ENCODE assay signal across 10 mouse cellular contexts in the genomic region with DNA sequence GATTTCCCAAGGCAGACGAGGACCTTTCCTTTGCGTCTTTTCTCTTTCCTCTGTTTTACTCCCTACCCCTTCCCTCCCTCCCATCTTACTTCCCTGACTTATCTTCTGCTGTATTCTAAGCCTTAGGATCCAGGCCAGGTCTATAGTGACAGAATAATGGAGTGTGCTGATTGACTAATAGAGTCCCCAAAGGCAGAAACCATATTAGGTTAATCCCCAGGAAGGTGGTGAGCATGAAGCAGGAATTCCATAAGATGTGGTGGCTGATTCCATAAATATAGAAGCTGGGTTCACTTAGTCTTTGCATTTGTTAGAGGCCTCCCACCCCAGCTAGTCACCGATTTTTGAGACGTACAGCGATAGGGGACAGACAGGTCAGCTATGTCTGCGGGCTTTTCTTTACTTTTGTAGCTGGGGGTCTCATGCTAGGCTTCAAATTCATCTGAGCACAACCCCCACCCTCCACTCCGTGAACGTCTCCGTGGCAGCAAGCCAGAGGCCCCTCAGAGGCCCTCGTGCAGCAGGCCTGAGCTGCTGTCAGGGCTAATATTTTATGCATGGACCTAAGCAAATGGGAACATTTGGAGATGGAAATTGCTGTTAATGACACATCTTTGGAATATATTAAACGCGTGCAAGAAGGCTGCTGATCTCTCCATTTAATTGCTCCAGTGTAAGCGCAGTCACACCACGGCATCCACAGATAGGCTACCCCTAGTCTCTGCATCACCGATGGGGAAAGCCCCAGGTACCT.
DNase-seq lines count a peak whose midpoint lies in the region; ATAC-seq and TF ChIP-seq lines count a peak whose summit lies in the region.
"Had no signal": no experiment of that assay in that cellular context is flagged by ENCODE, and none has a peak within 500 bp of the region (broad histone marks: within the 10 kb centered on the region; RNA-seq: fewer than 3 reads in every experiment).

No protein-coding gene starts in this region.

- no peak overlapping the region for H3K4me3 ChIP-seq in neural tube, embryonic 11.5 days (ENCODE audit: low read depth, low read length)
- H3K4me3 ChIP-seq in hindbrain, postnatal 0 days (ENCODE audit: low read length), result no peak overlapping the region

- no peaks in the 10 kb centered on the region for H3K27me3 ChIP-seq in neural tube, embryonic 11.5 days (ENCODE audit: control insufficient read depth, insufficient read depth, low read length)
- no peaks in the 10 kb centered on the region for H3K27me3 ChIP-seq in hindbrain, postnatal 0 days (ENCODE audit: insufficient read depth, low read length)

- no peak for TF ChIP-seq CTCF in hindbrain, postnatal 0 days (IDR thresholded peaks at IDR 0.05; ENCODE audit: low read depth)

- peak; percentile 37 for DNase-seq in embryo, embryonic 11 days
- no peak for DNase-seq in embryo, embryonic 9.5 days (ENCODE audit: extremely low spot score)
- DNase-seq in neural tube, embryonic 11.5 days (ENCODE audit: low spot score), result peak; percentile 49
- no peak for DNase-seq in neural tube, embryonic 10.5 days (ENCODE audit: extremely low spot score, low spot score)
- DNase-seq in hindbrain, postnatal 0 days (ENCODE audit: low spot score), result peak; percentile 60
- peak; percentile 28 for DNase-seq in retina, embryonic 14.5 days (ENCODE audit: low spot score)
- no peak for DNase-seq in spleen, postnatal 36 days (ENCODE audit: low spot score in 2 of 2)
- no peak for DNase-seq in layer of hippocampus, adult 9-11 months
- DNase-seq: heart, postnatal 14 days had no signal

- no peaks in the 10 kb centered on the region for H3K9me3 ChIP-seq in neural tube, embryonic 11.5 days (ENCODE audit: control insufficient read depth, low read length)
- H3K9me3 ChIP-seq in hindbrain, postnatal 0 days (ENCODE audit: low read length), result no peaks in the 10 kb centered on the region

- peak overlapping the region; percentile 2; the same call in 1 of the 2 replicates for H3K27ac ChIP-seq in neural tube, embryonic 11.5 days (ENCODE audit: low read depth, low read length)
- H3K27ac ChIP-seq in hindbrain, postnatal 0 days, result 0 out of 2 replicates have a peak overlapping the region, but pooled peaks have one; percentile 8

- no peaks in the 10 kb centered on the region for H3K36me3 ChIP-seq in neural tube, embryonic 11.5 days (ENCODE audit: control insufficient read depth, insufficient read depth, low read length)
- no peaks in the 10 kb centered on the region for H3K36me3 ChIP-seq in hindbrain, postnatal 0 days (ENCODE audit: insufficient read depth, low read length)

- H3K4me1 ChIP-seq in neural tube, embryonic 11.5 days (ENCODE audit: control insufficient read depth, insufficient read depth, low read length), result peaks cover 34% of the 10 kb centered on the region
- no peaks in the 10 kb centered on the region for H3K4me1 ChIP-seq in hindbrain, postnatal 0 days (ENCODE audit: insufficient read depth, low read length)

- no peak overlapping the region for H3K9ac ChIP-seq in neural tube, embryonic 11.5 days (ENCODE audit: low read length)
- H3K9ac ChIP-seq in hindbrain, postnatal 0 days (replicated peaks; ENCODE audit: low read length), result no peak overlapping the region

- no peak for ATAC-seq in neural tube, embryonic 11.5 days (ENCODE audit: insufficient read depth, low FRiP score, low TSS enrichment)
- ATAC-seq in hindbrain, postnatal 0 days, result no peak
- ATAC-seq: Patski had no signal

- H3K4me2 ChIP-seq in neural tube, embryonic 11.5 days (ENCODE audit: low read depth), result no peak overlapping the region
- no peak overlapping the region for H3K4me2 ChIP-seq in hindbrain, postnatal 0 days (ENCODE audit: low read depth, low read length)

- WGBS in neural tube, embryonic 11.5 days, result 56% methylated on average over 15 of the region's 15 CpGs
- WGBS in hindbrain, postnatal 0 days, result 23% methylated on average over 15 of the region's 15 CpGs

Comparison
In these comparisons a context has a peak if more than half of its experiments do, and no peak if none do; other contexts are left out.
1. DNase-seq: peak in embryo, embryonic 11 days (single experiment), neural tube, embryonic 11.5 days (single experiment), hindbrain, postnatal 0 days (single experiment) and retina, embryonic 14.5 days (single experiment); none in embryo, embryonic 9.5 days (single experiment), neural tube, embryonic 10.5 days (single experiment), spleen, postnatal 36 days (0 of 2) and layer of hippocampus, adult 9-11 months (single experiment).